Mouse (Mus musculus) limb, embryonic 13.5 days (tissue): ENCODE data around the gene Ppp2r5b. TPM values are rescaled to one million over a fixed set of nuclear protein-coding genes. Genes with fewer than 3 reads are reported as not detected.
A peak's percentile ranks its signal among the peaks of the same experiment; 100 is the strongest.

Experiments
- ATAC-seq: fragments of 200-750 bp; cut with Nextera tagmentation; 2 replicates; pipeline ENCODE4 v1.8.0; 2017; ENCODE audit warnings: low read depth, moderate number of reproducible peaks, moderate TSS enrichment; ENCODE audit not compliant: low FRiP score
- H3K27ac ChIP-seq: fragments of 300-500 bp; sonication (generic); 2 replicates; pipeline ENCODE4 v1.5.1; 2015; ENCODE audit warnings: inconsistent platforms, mild to moderate bottlenecking, moderate library complexity
- H3K27me3 ChIP-seq: fragments of 300-500 bp; sonication (generic); 2 replicates; pipeline ENCODE4 v1.6.1; 2015; ENCODE audit warnings: mild to moderate bottlenecking, inconsistent platforms
- H3K36me3 ChIP-seq: fragments of 300-500 bp; sonication (generic); 2 replicates; pipeline ENCODE4 v1.6.1; 2015; ENCODE audit warnings: inconsistent platforms, mild to moderate bottlenecking, moderate library complexity
- H3K4me1 ChIP-seq: fragments of 300-500 bp; sonication (generic); 2 replicates; pipeline ENCODE4 v1.6.1; 2015; ENCODE audit warnings: inconsistent platforms
- H3K4me2 ChIP-seq: fragments of 300-500 bp; sonication (generic); replicated peaks from 2 replicates; pipeline ENCODE4 v1.6.1; 2015; ENCODE audit warnings: inconsistent platforms, mild to moderate bottlenecking, moderate library complexity
- H3K4me3 ChIP-seq: fragments of 300-500 bp; sonication (generic); 2 replicates; pipeline ENCODE4 v1.5.1; 2015; ENCODE audit warnings: moderate library complexity, mild to moderate bottlenecking, inconsistent platforms
- H3K9ac ChIP-seq: fragments of 300-500 bp; sonication (generic); 2 replicates; pipeline ENCODE4 v1.6.1; 2015; ENCODE audit warnings: mild to moderate bottlenecking, inconsistent platforms
- H3K9me3 ChIP-seq: fragments of 300-500 bp; sonication (generic); 2 replicates; pipeline ENCODE4 v1.6.1; 2016; ENCODE audit warnings: inconsistent platforms
- WGBS: fragments of 180-500 bp; shearing (Covaris S2); methylation state at CpG from one replicate; pipeline ENCODE4 v1.1.7; 2015; 5-methylcytosine and 5-hydroxymethylcytosine counted together
- polyA plus RNA-seq: library from polyadenylated mRNA; unstranded; fragments of >200 nt; fragmentation: Nextera tagmentation; extraction: Ambion mirVana; gene quantifications from 2 replicates; pipeline ENCODE4 v1.2.1, GENCODE M21; 2015

The Ppp2r5b gene
- polyA plus RNA-seq, 1 experiment from 2014 or later = 29.0 TPM

- peaks cover 26% of the 10 kb centered on the region for H3K36me3 ChIP-seq
- H3K9ac ChIP-seq = peak within 1 kb of the TSS; percentile 89
- no peaks in the 10 kb centered on the region for H3K9me3 ChIP-seq
- H3K27ac ChIP-seq = peak within 1 kb of the TSS; percentile 83
- peak; percentile 95 for ATAC-seq
- no peaks in the 10 kb centered on the region for H3K27me3 ChIP-seq
- H3K4me1 ChIP-seq = peaks cover 38% of the 10 kb centered on the region
- peak within 1 kb of the TSS; percentile 87 for H3K4me3 ChIP-seq
- H3K4me2 ChIP-seq = peak within 1 kb of the TSS; percentile 88
- under 1% methylated on average over 88 of the region's 106 CpGs for WGBS
Observed at GRCm38 (mm10) chr19:6276426-6277421, 41.1 kb upstream of the Ppp2r5b start, which contains the start of gene Ehd1. Gene Ehd1, plus strand, starts transcription at chr19:6276725.

DNA sequence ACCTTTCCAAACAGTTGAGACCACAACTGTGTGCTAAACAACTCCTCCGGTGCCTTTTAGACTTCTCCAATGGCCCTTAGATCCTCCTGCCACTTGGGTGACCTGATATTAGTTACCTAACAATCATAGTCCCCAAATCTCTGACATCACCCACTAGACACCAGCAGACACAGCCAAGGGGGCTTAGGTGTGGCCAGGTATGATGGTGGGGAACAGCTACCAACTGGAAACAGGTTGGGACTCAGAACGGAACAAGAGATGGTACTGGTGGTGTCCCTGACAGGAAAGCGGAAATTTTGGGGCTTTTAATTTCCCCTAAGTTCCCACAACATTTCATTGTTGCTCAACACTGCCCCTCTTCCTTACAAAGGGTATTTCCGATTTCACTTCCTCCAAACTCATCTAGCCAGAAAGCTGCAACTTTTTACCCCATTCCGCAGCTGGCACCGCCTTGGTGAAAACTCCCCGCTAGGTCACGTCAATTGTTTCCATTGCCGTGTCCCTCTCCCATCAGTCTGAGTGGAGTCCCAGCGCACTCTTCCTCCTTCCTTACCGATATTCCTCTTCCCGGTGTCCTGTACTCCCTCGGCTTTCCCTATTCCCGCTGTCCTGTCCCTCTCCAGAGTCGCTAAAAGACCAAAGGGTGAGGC, 40.2 kb upstream of the Ppp2r5b start:
- Histone ChIP-seq H3K27me3 (no peaks in the 10 kb centered on the region), H3K9me3 (no peaks in the 10 kb centered on the region), H3K4me1 (peaks cover 41% of the 10 kb centered on the region), H3K4me2 (peak overlapping the region; percentile 88), H3K27ac (peak overlapping the region; percentile 72; the same call in 1 of the 2 replicates), H3K9ac (peak overlapping the region; percentile 70), H3K36me3 (peaks cover 18% of the 10 kb centered on the region), H3K4me3 (peak overlapping the region; percentile 87)
- 7% methylated on average over 15 of the region's 15 CpGs for WGBS
- no peak for ATAC-seq

- no peaks in the 10 kb centered on the region for H3K36me3 ChIP-seq
- 86% methylated on average over 13 of the region's 13 CpGs for WGBS
- no peak overlapping the region for H3K4me2 ChIP-seq
- peaks cover 8% of the 10 kb centered on the region; the same call in 1 of the 2 replicates for H3K27me3 ChIP-seq
- H3K9me3 ChIP-seq = no peaks in the 10 kb centered on the region
- no peak overlapping the region for H3K9ac ChIP-seq
- no peak for ATAC-seq
- H3K4me1 ChIP-seq = peaks cover 31% of the 10 kb centered on the region
- H3K27ac ChIP-seq = no peak overlapping the region
- no peak overlapping the region for H3K4me3 ChIP-seq
Observed at GRCm38 (mm10) chr19:6273998-6274608, 38.4 kb upstream of the Ppp2r5b start.

- Histone ChIP-seq H3K4me2 (no peak overlapping the region), H3K36me3 (no peaks in the 10 kb centered on the region), H3K4me3 (no peak overlapping the region), H3K9ac (no peak overlapping the region), H3K4me1 (peaks cover 26% of the 10 kb centered on the region), H3K9me3 (no peaks in the 10 kb centered on the region), H3K27ac (no peak overlapping the region), H3K27me3 (peaks cover 8% of the 10 kb centered on the region; the same call in 1 of the 2 replicates)
- WGBS = 66% methylated on average over 4 of the region's 4 CpGs
- ATAC-seq = no peak
Observed at GRCm38 (mm10) chr19:6273592-6273991, 37.9 kb upstream of the Ppp2r5b start.

DNA sequence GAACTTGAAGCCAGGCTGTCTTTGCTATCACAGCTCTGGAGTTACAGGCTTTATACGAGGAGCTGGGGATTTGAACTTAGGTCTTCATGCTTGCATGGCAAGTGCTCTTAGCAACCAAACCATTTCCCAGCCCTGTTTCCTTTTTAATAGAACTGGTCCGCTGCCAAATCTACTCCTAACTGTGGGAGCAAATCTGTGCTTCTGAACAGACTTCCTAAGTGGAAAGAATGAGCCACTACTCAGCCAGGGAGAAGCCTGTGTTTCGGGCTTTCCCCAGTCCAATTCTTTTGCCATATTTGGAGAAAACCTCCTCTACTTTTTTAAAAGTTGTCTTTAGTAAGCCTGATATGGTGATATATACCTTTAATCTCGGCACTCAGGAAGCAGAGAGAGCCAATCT, 37.1 kb upstream of the Ppp2r5b start:
- ATAC-seq = no peak
- WGBS = 76% methylated on average over 4 of the region's 4 CpGs

DNA sequence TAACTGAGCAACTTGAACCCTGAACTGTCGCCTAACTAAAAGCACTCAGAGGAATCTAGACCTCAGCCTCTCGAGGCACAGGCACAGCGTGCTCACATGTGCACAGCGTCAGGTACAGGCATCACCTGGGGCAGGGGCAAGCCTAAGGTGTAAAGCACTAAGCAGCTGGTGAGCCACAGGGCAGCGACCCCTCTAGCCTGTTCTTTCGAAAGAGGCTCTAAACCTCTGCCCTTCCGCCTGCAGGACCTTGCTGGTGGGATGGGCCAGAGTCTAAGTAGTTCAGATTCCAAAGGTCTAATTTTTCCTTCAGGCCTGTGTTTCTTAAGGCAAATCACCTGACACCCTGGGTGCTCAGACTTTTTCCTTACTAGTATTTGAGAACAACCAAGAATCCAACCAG, 36.4 kb upstream of the Ppp2r5b start:
- no peak overlapping the region for H3K9ac ChIP-seq
- H3K9me3 ChIP-seq = no peaks in the 10 kb centered on the region
- H3K4me2 ChIP-seq = no peak overlapping the region
- peaks cover 27% of the 10 kb centered on the region for H3K4me1 ChIP-seq
- H3K27ac ChIP-seq = no peak overlapping the region
- H3K4me3 ChIP-seq = no peak overlapping the region
- peaks cover 8% of the 10 kb centered on the region; the same call in 1 of the 2 replicates for H3K27me3 ChIP-seq
- WGBS = 68% methylated on average over 7 of the region's 7 CpGs
- no peaks in the 10 kb centered on the region for H3K36me3 ChIP-seq
- ATAC-seq = no peak

More for the DNA sequence above, 37.1 kb upstream of the Ppp2r5b start:
- Histone ChIP-seq H3K9ac (no peak overlapping the region), H3K27ac (no peak overlapping the region), H3K27me3 (peaks cover 8% of the 10 kb centered on the region; the same call in 1 of the 2 replicates), H3K36me3 (no peaks in the 10 kb centered on the region), H3K9me3 (no peaks in the 10 kb centered on the region), H3K4me1 (peaks cover 23% of the 10 kb centered on the region), H3K4me3 (no peak overlapping the region), H3K4me2 (no peak overlapping the region)

DNA sequence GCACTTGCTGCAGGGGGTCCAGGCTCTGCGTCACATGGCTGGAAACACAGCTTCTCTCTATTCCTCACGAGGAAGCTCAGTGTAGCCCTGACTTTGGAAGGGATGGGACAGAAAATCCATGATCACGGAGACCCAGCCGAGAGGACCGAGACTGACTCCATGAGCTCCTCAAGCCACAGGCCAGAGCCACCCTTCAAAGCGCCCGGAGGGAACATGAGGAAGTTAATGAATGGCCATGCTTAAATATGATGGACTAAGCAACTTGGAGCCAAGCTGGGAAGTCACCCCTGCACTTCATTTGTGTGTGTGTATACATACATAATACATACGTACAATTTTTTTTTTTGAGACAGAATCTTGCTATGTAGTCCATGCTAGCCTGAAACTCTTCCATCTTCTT, 35.5 kb upstream of the Ppp2r5b start:
- 33% methylated on average over 8 of the region's 8 CpGs for WGBS
- H3K9ac ChIP-seq = peak overlapping the region; percentile 54; the same call in 1 of the 2 replicates
- no peaks in the 10 kb centered on the region for H3K36me3 ChIP-seq
- H3K27ac ChIP-seq = no peak overlapping the region
- H3K4me1 ChIP-seq = peaks cover 27% of the 10 kb centered on the region
- no peaks in the 10 kb centered on the region for H3K9me3 ChIP-seq
- H3K27me3 ChIP-seq = peaks cover 8% of the 10 kb centered on the region; the same call in 1 of the 2 replicates
- H3K4me2 ChIP-seq = no peak overlapping the region
- no peak overlapping the region for H3K4me3 ChIP-seq
- no peak for ATAC-seq

DNA sequence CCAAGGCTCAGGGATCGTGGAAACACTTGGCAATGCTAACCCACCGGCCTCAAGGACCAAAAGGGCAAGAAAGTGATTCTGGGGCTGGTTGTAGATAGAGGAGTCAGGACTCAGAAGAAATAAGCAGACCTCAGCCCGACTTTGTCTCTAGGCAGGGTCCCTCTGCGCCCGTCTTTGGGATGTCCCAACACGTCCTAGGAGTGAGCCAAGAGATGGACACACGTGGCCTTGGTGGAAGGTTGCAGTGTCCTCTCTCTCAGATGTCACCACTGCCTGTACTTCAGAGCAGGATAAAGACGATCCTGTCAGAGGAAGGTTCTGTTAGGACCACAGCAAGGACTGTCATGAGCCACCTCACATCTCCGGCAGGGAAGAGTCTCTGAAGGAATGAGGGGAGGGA, 35.0 kb upstream of the Ppp2r5b start:
- peak overlapping the region; percentile 54; the same call in 1 of the 2 replicates for H3K9ac ChIP-seq
- peaks cover 8% of the 10 kb centered on the region; the same call in 1 of the 2 replicates for H3K27me3 ChIP-seq
- ATAC-seq = no peak
- WGBS = 59% methylated on average over 9 of the region's 9 CpGs
- no peak overlapping the region for H3K4me3 ChIP-seq
- no peak overlapping the region for H3K27ac ChIP-seq
- no peaks in the 10 kb centered on the region for H3K36me3 ChIP-seq
- H3K4me1 ChIP-seq = peaks cover 21% of the 10 kb centered on the region
- no peaks in the 10 kb centered on the region for H3K9me3 ChIP-seq
- no peak overlapping the region for H3K4me2 ChIP-seq

- H3K36me3 ChIP-seq = no peaks in the 10 kb centered on the region
- WGBS = 84% methylated on average over 8 of the region's 8 CpGs
- peaks cover 17% of the 10 kb centered on the region for H3K4me1 ChIP-seq
- H3K4me3 ChIP-seq = no peak overlapping the region
- no peaks in the 10 kb centered on the region for H3K9me3 ChIP-seq
- ATAC-seq = no peak
- H3K27ac ChIP-seq = no peak overlapping the region
- H3K27me3 ChIP-seq = peaks cover 8% of the 10 kb centered on the region; the same call in 1 of the 2 replicates
- H3K9ac ChIP-seq = no peak overlapping the region
- no peak overlapping the region for H3K4me2 ChIP-seq
Observed at GRCm38 (mm10) chr19:6269798-6270475, 34.3 kb upstream of the Ppp2r5b start.

DNA sequence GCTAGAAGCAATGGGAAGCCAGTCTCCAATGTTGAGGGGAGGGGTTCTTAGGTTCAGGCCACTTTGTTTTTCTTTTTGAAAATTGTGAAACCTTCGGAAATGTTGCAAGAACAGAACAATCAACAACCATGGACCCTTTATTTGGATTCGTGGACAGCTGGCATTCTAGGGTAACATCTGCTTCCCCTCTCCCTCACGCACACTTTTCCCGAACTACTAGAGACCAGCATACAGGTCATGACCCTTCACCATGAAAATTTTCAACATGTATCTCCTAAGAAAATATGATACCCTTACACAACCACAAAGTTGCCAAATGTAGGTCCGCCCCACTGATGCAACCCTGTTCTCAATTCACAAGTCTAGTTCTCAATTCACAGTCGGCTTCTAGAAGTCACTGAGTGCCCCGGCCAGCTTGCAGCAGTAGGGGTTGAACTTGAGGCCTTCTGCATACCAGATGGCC, 33.0 kb upstream of the Ppp2r5b start:
- H3K4me2 ChIP-seq = no peak overlapping the region
- no peak overlapping the region for H3K9ac ChIP-seq
- H3K36me3 ChIP-seq = no peaks in the 10 kb centered on the region
- no peak overlapping the region for H3K4me3 ChIP-seq
- no peaks in the 10 kb centered on the region for H3K9me3 ChIP-seq
- 81% methylated on average over 7 of the region's 7 CpGs for WGBS
- peaks cover 17% of the 10 kb centered on the region for H3K4me1 ChIP-seq
- H3K27ac ChIP-seq = no peak overlapping the region
- ATAC-seq = no peak
- H3K27me3 ChIP-seq = peaks cover 8% of the 10 kb centered on the region; the same call in 1 of the 2 replicates

DNA sequence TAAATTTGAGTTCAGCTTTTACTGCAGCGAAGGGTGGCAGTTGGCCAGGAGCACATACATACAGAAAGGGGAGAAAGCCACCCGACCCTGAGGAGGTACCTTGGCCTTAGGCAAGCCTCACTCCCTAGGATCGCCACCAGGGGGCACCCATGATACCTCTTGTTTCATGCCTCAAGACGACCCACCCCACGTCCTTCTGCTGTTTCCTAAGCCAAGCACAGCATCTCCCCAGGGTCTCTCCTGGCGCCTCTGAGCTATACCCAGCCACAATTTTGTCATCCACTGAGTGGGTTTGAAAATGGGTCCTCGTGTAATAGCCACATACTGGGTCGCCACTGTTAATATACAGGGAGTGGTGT, 32.5 kb upstream of the Ppp2r5b start:
- no peaks in the 10 kb centered on the region for H3K9me3 ChIP-seq
- ATAC-seq = peak; percentile 74
- 16% methylated on average over 8 of the region's 8 CpGs for WGBS
- no peak overlapping the region for H3K4me3 ChIP-seq
- H3K27ac ChIP-seq = no peak overlapping the region
- H3K4me2 ChIP-seq = 0 out of 2 replicates have a peak overlapping the region, but pooled peaks have one; percentile 9
- H3K9ac ChIP-seq = 0 out of 2 replicates have a peak overlapping the region, but pooled peaks have one; percentile 0
- H3K4me1 ChIP-seq = peaks cover 17% of the 10 kb centered on the region
- peaks cover 8% of the 10 kb centered on the region; the same call in 1 of the 2 replicates for H3K27me3 ChIP-seq
- H3K36me3 ChIP-seq = no peaks in the 10 kb centered on the region
